Mouse (Mus musculus) spleen, postnatal 14 days (tissue): ENCODE measurements around the gene Cad.
"Not testable (repeated sequence)": the region's sequence is repeated elsewhere in the genome, so short reads cannot be mapped to it uniquely, and the experiment has no call there.

Experiments
- DNase-seq, 2 experiments: peaks; one replicate each; pipeline ENCODE4 v3.0.0; 2021 to 2022; ENCODE audit warnings: low spot score in 2 of 2

Gene Cad

DNA sequence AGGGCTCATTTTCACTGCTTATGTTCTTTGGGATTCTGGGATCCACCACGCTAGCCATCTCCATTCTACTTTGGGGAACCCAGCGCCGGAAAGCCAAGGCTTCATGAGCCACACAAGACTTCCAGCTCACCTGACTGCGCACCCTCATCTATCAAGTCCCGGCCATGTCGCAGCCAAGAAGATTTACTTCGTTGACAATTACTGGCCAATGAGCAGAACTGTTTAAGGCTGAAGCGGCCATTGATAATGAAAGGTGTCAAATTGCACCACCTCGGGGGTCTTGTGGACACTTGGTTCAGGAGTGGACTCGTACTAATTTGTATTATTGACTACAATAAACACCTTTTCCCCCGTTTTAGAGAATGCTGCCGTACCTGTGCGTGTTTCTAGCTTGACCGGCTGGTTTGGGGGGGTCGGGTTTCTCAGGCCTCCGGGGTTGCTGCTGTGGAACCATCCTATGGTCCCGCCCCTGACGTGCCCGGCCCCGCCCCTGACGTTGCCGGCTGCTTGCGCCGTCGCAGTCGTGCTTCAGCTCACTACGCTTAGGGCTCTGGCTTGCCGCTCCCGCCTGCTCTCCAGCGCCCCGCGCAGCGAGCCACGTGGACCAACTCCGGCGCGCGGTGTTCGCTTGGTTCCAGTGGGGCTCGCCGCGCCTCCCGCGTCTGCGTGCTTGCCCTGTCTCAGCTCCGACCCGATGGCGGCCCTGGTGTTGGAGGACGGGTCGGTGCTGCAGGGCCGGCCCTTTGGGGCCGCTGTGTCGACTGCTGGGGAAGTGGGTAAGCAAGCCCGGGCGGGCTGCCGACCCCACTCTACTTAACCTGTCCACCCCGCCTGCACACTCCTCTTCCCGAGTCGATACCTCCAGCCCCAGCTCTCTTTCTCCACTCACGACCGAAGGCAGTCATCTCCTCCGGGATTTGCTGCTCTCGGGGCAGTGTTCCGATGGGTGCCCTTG, at the start of gene Cad:
Cad (plus strand) TSS at position 520 of the 955 bp plus-strand sequence.
- peak; percentile 89 to 93 for DNase-seq

GRCm38 (mm10) chr5:31012737-31013136, 41.8 kb upstream of the Cad start:
- no peak for DNase-seq

GRCm38 (mm10) chr5:31015913-31016312, 38.7 kb upstream of the Cad start:
- no peak for DNase-seq

GRCm38 (mm10) chr5:31021790-31022189, 32.8 kb upstream of the Cad start:
- not testable (repeated sequence) for DNase-seq

- no peak for DNase-seq
These were observed 31.9 kb upstream of the Cad start for GRCm38 (mm10) chr5:31022690-31023089.

DNA sequence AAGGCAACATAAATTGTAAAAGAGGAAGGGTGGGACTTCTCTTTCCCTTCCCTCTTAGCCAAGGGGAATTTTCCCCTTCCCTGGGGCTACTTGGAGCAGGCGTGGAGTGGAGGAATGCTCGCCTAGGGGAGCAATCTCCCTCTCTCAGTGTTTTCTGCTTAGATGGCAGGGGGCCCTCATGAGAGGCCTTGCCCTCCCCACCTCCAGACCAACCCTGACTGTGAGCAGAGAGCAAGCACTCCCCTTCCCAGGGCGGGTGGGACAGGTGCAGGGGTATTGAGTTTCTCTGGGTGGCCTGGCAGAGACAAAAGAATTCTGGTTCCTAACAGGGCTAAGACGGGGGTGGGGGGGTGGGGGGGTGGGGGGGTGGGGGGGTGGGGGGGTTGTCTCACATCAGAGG, 31.3 kb upstream of the Cad start:
- DNase-seq = no peak

- no peak for DNase-seq
These were observed 29.9 kb upstream of the Cad start for GRCm38 (mm10) chr5:31024641-31025040.

DNA sequence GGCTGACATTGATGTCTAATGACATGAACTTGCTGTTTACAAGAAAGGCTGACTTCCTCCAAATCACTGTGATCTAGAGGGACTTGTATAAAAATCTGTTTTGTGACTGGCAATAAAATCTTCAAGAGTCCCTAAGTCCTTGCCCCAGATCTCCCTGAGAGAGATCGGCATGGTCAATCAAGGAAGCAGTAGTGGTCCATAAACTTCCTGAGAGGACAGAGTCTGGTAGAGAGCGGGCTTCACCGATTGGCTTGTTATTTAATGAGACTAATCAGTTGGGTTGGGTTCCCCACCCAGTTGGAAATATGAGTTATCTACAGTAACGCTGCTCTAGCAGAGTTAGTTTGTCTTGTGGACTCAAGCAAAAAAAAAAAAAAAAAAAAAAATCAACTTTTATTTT, 23.7 kb upstream of the Cad start:
- no peak for DNase-seq

- no peak for DNase-seq
These were observed 23.1 kb upstream of the Cad start for GRCm38 (mm10) chr5:31031508-31031907.

DNA sequence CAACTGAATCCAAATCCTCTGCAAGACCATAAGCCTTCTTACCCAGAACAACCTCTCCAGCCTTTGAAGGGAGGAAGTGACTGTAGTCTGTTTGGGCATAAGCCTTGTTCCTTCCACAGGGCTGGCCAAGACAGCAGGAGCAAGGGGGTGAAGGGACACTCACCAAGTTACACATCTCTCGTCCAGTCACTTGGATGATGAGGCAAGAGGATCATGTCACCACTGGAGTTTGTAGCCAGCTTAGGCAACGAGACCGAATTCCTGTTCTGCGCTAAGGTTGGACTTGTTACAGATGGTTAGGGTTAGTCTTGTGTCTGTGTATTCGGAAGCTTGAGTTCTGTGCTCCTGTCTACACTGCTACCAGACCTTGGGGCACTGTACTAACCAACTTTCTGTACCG, 19.9 kb upstream of the Cad start:
- DNase-seq = no peak

DNA sequence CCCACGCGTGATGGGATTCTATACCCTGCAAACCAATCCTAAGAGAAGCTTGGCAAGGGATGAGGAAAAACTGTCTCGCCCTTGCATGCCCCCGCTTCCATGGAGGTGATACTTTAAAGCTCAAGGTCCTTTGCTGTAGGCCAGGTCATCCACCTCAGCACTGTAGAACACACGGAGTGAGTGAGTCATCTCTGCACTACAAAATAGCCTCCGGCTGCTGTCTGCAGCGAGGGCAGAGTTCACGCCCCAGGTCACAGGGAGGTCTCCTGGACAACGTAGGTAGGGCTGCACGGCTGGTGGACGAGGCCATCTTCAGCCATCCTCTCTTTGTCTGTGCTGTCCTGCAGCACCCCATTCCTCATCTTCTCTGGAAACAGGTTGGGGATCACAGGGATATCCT, 18.0 kb upstream of the Cad start:
- not testable (repeated sequence) for DNase-seq

- DNase-seq = no peak
These were observed 16.3 kb upstream of the Cad start for GRCm38 (mm10) chr5:31038171-31038845.

GRCm38 (mm10) chr5:31046416-31046815, 8.2 kb upstream of the Cad start:
- no peak for DNase-seq

GRCm38 (mm10) chr5:31047074-31047473, 7.5 kb upstream of the Cad start:
- no peak for DNase-seq

DNA sequence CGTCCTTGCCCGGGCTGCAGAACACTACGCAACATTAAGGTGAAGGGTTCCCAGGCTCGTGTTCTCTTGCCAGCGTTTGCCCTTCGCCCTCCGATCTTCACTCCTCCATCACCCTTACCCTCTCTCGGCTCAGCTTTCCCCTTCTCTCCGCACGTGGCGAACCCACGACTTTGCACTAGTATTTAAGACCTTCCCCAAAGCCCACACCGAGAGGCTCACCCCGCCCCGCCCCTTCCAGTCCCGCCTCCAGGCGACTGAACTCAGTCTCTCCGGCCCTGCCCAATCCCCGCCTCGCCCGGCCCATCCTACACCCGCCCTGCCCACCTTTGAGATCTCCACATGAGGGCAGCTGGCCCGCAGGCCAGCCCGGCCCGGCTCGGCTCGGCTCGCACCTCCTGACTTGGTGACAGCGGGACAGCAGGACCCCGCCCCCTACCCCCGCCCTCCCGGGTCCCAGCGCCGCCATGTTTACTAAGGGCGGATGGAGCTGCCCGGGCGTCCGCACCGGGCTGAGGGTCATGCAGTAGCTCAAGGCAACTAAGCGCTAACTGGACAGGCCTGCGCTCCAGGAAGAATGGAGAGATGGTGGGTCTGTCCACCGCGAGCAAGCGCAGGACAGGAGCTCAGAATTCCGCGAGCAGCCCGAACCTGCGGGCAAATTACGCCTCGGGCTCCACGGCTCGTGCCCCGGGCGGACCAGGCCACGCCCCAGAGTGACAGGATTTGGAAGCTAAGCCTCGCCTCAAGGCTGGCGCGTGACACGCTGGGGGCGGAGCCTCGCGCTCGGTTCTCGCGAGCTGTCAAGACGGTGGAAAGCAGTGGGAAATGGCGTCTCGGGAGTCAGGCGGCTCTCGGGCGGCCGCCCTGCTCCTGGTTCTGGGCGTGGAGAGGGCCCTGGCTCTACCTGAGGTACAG, 6.5 kb upstream of the Cad start, which contains the start of gene Atraid:
Atraid (plus strand) TSS at position 465 of the 915 bp plus-strand sequence.
- DNase-seq = peak; percentile 96 to 98

- DNase-seq = peak in 1 of 2 experiments; percentile 25
These were observed 5.6 kb upstream of the Cad start, which contains the start of gene Slc5a6 for GRCm38 (mm10) chr5:31048763-31049641. Slc5a6 (minus strand) TSS chr5:31048924.

DNA sequence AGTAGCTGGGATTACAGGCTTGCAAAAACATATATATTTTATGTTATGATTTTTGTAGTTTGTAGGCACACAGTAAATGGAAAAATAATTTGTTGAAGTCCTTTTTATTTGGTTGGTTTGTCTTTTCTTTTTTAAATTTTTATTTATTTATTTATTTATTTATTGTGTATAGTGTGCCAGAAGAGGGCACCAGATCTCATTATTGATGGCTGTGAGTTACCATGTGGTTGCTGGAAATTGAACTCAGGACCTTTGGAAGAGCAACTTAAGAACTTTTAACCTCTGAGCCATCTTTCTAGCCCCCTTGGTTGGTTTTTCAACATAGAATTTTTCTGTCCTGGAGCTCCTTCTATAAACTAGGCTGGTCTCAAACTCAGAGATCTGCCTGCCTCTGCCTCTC, 4.2 kb upstream of the Cad start:
- no peak for DNase-seq

DNA sequence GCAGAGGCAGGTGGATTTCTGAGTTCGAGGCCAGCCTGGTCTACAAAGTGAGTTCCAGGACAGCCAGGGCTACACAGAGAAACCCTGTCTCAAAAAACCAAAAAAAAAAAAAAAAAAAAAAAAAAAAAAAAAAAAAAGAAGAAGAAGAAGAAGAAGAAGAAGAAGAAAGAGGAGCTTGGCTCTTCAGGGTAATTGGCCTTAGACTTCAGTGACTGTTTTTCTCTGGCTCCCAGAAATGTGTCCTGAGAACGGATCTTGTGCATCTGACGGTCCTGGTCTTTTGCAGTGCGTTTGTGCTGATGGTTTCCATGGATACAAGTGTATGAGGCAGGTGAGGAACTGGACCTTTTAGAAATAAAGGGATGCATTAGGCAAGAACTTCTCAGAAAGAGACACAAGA, 852 bp upstream of the Cad start:
- DNase-seq = not testable (repeated sequence)

DNA sequence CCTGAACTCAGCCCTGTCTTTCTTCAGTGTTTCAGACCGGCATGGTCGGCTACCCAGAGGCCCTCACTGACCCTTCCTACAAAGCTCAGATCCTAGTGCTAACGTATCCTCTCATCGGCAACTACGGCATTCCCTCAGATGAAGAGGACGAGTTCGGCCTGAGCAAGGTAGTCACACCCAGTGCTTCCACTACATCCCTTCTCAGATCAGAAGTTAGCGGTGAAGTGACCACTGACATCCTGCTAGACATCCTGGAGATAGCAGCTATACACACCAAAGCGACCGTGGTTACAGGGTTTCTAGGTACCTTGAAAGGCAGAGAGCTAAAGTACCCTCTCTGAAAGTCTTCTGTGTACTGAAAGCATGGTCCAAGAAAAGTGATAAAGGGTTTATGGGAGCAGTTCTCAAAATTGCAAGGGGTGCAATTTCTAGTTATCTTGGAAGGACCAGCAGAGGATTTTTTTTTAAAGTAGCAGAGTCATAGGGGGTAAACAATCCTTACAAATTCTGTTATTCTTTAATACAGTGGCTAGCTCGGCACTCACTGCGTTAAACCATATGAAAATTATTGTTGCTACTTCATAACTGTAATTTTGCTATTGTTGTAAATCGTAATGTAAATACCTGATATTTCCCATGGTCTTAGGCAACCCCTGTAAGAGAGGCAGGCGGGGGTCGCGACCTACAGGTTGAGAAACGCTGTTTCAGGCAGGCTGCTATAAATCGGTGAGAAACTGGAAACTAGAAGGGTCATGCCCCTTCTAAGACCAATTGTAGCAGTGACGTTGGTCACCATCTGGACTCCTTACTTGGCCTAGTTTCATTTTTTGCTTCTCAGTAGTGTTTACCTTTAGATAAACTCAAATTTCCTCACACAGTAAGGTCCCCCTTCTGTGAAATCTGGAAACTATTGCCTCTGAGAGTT, 898 bp downstream of the Cad start:
- no peak for DNase-seq

GRCm38 (mm10) chr5:31069810-31070209, 15.2 kb downstream of the Cad start:
- no peak for DNase-seq
